Mouse (Mus musculus) stomach, postnatal 0 days (tissue): ENCODE measurements at regions not wholly inside any gene's neighbourhood (a gene's known extent, or its start where the extent isn't known, plus 50 kb on each side); places are given as distances from the start of the nearest gene placed in this dataset.
"Not testable (repeated sequence)": the region's sequence is repeated elsewhere in the genome, so short reads cannot be mapped to it uniquely, and the experiment has no call there.

Experiments used
- CTCF ChIP-seq: IDR thresholded peaks from 2 replicates; pipeline ENCODE4 v1.5.1; 2016; ENCODE audit warnings: antibody characterized with exemption, low read depth, mild to moderate bottlenecking, moderate library complexity
- EP300 ChIP-seq: optimal IDR thresholded peaks from 2 replicates; pipeline ENCODE3; 2016; ENCODE audit warnings: antibody characterized with exemption

GRCm38 (mm10) chr8:96399381-96399780 lies 511.0 kb upstream of the Got2 start:
- TF ChIP-seq CTCF, EP300: not testable (repeated sequence)
